Mouse (Mus musculus): ENCODE results near the gene Capn1. TPM values are rescaled to one million over a fixed set of nuclear protein-coding genes. Genes with fewer than 3 reads are reported as not detected.
A peak's percentile ranks its signal among the peaks of the same experiment; 100 is the strongest.

Gene Capn1
- total RNA-seq, 2 experiments from 2014 or later: 77.0 to 81.1 TPM

- intact Hi-C loops (cut with DNase I; ENCODE audit: low total_unique reads): no loop called here
- no peak for DNase-seq
Observed at GRCm38 (mm10) chr19:5998180-5998579, 17.5 kb downstream of the Capn1 start.

GRCm38 (mm10) chr19:5994711-5995110 is 21.0 kb downstream of the Capn1 start:
- DNase-seq: no peak
- intact Hi-C loops (cut with DNase I; ENCODE audit: low total_unique reads): no loop called here

GRCm38 (mm10) chr19:5992012-5992411 is 23.7 kb downstream of the Capn1 start:
- intact Hi-C loops (cut with DNase I; ENCODE audit: low total_unique reads): no loop called here
- DNase-seq: no peak

- intact Hi-C loops (cut with DNase I; ENCODE audit: low total_unique reads): no loop called here
- DNase-seq: no peak
Observed at GRCm38 (mm10) chr19:5991467-5991866, 24.2 kb downstream of the Capn1 start.

- intact Hi-C loops (cut with DNase I; ENCODE audit: low total_unique reads): no loop called here
- DNase-seq: no peak
Observed at GRCm38 (mm10) chr19:5990921-5991320, 24.8 kb downstream of the Capn1 start.

GRCm38 (mm10) chr19:5990033-5990432 is 25.7 kb downstream of the Capn1 start:
- DNase-seq: no peak
- intact Hi-C loops (cut with DNase I; ENCODE audit: low total_unique reads): no loop called here

GRCm38 (mm10) chr19:5989585-5989984 is 26.1 kb downstream of the Capn1 start:
- intact Hi-C loops (cut with DNase I; ENCODE audit: low total_unique reads): no loop called here
- DNase-seq: no peak

- peak; percentile 58 for DNase-seq
- intact Hi-C loops (cut with DNase I; ENCODE audit: low total_unique reads): no loop called here
Observed at GRCm38 (mm10) chr19:5988815-5989452, 26.8 kb downstream of the Capn1 start.

GRCm38 (mm10) chr19:5988027-5988814 is 27.5 kb downstream of the Capn1 start:
- DNase-seq: no peak
- intact Hi-C loops (cut with DNase I; ENCODE audit: low total_unique reads): no loop called here

- DNase-seq: no peak
- intact Hi-C loops (cut with DNase I; ENCODE audit: low total_unique reads): no loop called here
Observed at GRCm38 (mm10) chr19:5986043-5986442, 29.7 kb downstream of the Capn1 start, which contains the start of gene Slc22a20. Gene Slc22a20, minus strand, starts transcription at chr19:5986143.

GRCm38 (mm10) chr19:5980477-5980876 is 35.2 kb downstream of the Capn1 start:
- no peak for DNase-seq
- intact Hi-C loops (cut with DNase I; ENCODE audit: low total_unique reads): no loop called here

- intact Hi-C loops (cut with DNase I; ENCODE audit: low total_unique reads): no loop called here
- peak; percentile 61 for DNase-seq
Observed at GRCm38 (mm10) chr19:5977717-5978116, 38.0 kb downstream of the Capn1 start.

- intact Hi-C loops (cut with DNase I; ENCODE audit: low total_unique reads): no loop called here
- no peak for DNase-seq
Observed at GRCm38 (mm10) chr19:5975676-5976075, 40.0 kb downstream of the Capn1 start.

GRCm38 (mm10) chr19:5975112-5975511 is 40.6 kb downstream of the Capn1 start:
- DNase-seq: no peak
- intact Hi-C loops (cut with DNase I; ENCODE audit: low total_unique reads): no loop called here

- intact Hi-C loops (cut with DNase I; ENCODE audit: low total_unique reads): loop anchor here (2.0 to 10.0 kb wide), 2 partner anchors 53 to 157 kb away; partner anchors contain the start of gene Snx15
- no peak for DNase-seq
Observed at GRCm38 (mm10) chr19:5967664-5968063, 48.0 kb downstream of the Capn1 start.

GRCm38 (mm10) chr19:5966786-5967185 is 48.9 kb downstream of the Capn1 start:
- no peak for DNase-seq
- intact Hi-C loops (cut with DNase I; ENCODE audit: low total_unique reads): loop anchor here (2.0 to 10.0 kb wide), 2 partner anchors 54 to 158 kb away; partner anchors contain the start of gene Snx15

GRCm38 (mm10) chr19:5965910-5966309 is 49.8 kb downstream of the Capn1 start:
- intact Hi-C loops (cut with DNase I; ENCODE audit: low total_unique reads): loop anchor here (2.0 to 10.0 kb wide), 2 partner anchors 55 to 159 kb away; partner anchors contain the start of gene Snx15
- DNase-seq: no peak

GRCm38 (mm10) chr19:5965280-5965679 is 50.4 kb downstream of the Capn1 start:
- DNase-seq: peak; percentile 74
- intact Hi-C loops (cut with DNase I; ENCODE audit: low total_unique reads): loop anchor here (10.0 kb wide), 1 partner anchor 160 kb away; the partner anchor contains the start of gene Snx15

- intact Hi-C loops (cut with DNase I; ENCODE audit: low total_unique reads): loop anchor here (10.0 kb wide), 1 partner anchor 160 kb away; the partner anchor contains the start of gene Snx15
- no peak for DNase-seq
Observed at GRCm38 (mm10) chr19:5964804-5965203, 50.9 kb downstream of the Capn1 start.

GRCm38 (mm10) chr19:5963883-5964562 is 51.7 kb downstream of the Capn1 start, which contains the start of gene Pola2:
Gene Pola2, minus strand, starts transcription at chr19:5964202.
- intact Hi-C loops (cut with DNase I; ENCODE audit: low total_unique reads): loop anchor here (10.0 kb wide), 1 partner anchor 161 kb away; the partner anchor contains the start of gene Snx15
- peak; percentile 86 for DNase-seq
